Mouse (Mus musculus) embryonic facial prominence, embryonic 12.5 days (tissue): ENCODE results near the gene Srsf4. TPM values are rescaled to one million over a fixed set of nuclear protein-coding genes. Genes with fewer than 3 reads are reported as not detected.

ENCODE experiments used
- ATAC-seq: fragments of 200-750 bp; cut with Nextera tagmentation; 2 replicates; pipeline ENCODE4 v1.8.0; 2017; ENCODE audit not compliant: insufficient number of reproducible peaks, insufficient read depth, low FRiP score, low TSS enrichment
- H3K27ac ChIP-seq: fragments of 300-500 bp; sonication (generic); 2 replicates; pipeline ENCODE4 v1.5.1; 2016; ENCODE audit warnings: mild to moderate bottlenecking
- H3K27me3 ChIP-seq: fragments of 300-500 bp; sonication (generic); 2 replicates; pipeline ENCODE4 v1.6.1; 2016; ENCODE audit warnings: mild to moderate bottlenecking, moderate library complexity
- H3K36me3 ChIP-seq: fragments of 300-500 bp; sonication (generic); 2 replicates; pipeline ENCODE4 v1.6.1; 2016; ENCODE audit warnings: mild to moderate bottlenecking
- H3K4me1 ChIP-seq: fragments of 300-500 bp; sonication (generic); 2 replicates; pipeline ENCODE4 v1.6.1; 2016
- H3K4me2 ChIP-seq: fragments of 300-500 bp; sonication (generic); replicated peaks from 2 replicates; pipeline ENCODE4 v1.6.1; 2016; ENCODE audit warnings: mild to moderate bottlenecking, moderate library complexity
- H3K4me3 ChIP-seq: fragments of 300-500 bp; sonication (generic); 2 replicates; pipeline ENCODE4 v1.5.1; 2016; ENCODE audit warnings: mild to moderate bottlenecking
- H3K9ac ChIP-seq: fragments of 300-500 bp; sonication (generic); 2 replicates; pipeline ENCODE4 v1.6.1; 2016; ENCODE audit warnings: mild to moderate bottlenecking, moderate library complexity
- H3K9me3 ChIP-seq: fragments of 300-500 bp; sonication (generic); 2 replicates; pipeline ENCODE4 v1.6.1; 2016; ENCODE audit warnings: mild to moderate bottlenecking, moderate library complexity
- WGBS: fragments of 180-500 bp; shearing (Covaris S2); methylation state at CpG from one replicate; pipeline ENCODE4 v1.1.7; 2016; 5-methylcytosine and 5-hydroxymethylcytosine counted together
- polyA plus RNA-seq: library from polyadenylated mRNA; unstranded; fragments of >200 nt; fragmentation: Nextera tagmentation; extraction: Ambion mirVana; gene quantifications from 2 replicates; pipeline ENCODE4 v1.2.1, GENCODE M21; 2016

Srsf4 gene
- polyA plus RNA-seq, 1 experiment from 2014 or later: 143 TPM

GRCm38 (mm10) chr4:131939459-131939858 is 66.0 kb downstream of the Srsf4 start:
- H3K36me3 ChIP-seq: peaks cover 18% of the 10 kb centered on the region

GRCm38 (mm10) chr4:131940846-131941245 is 67.4 kb downstream of the Srsf4 start:
- no peak overlapping the region for H3K27ac ChIP-seq
- H3K4me1 ChIP-seq: peaks cover 5% of the 10 kb centered on the region; the same call in 1 of the 2 replicates
- H3K9ac ChIP-seq: no peak overlapping the region
- 94% methylated on average over 4 of the region's 4 CpGs for WGBS
- no peak for ATAC-seq
- H3K27me3 ChIP-seq: no peaks in the 10 kb centered on the region
- no peak overlapping the region for H3K4me2 ChIP-seq
- H3K4me3 ChIP-seq: no peak overlapping the region
- no peaks in the 10 kb centered on the region for H3K9me3 ChIP-seq
- peaks cover 5% of the 10 kb centered on the region for H3K36me3 ChIP-seq

More at GRCm38 (mm10) chr4:131939459-131939858, 66.0 kb downstream of the Srsf4 start:
- WGBS: 83% methylated on average over 2 of the region's 2 CpGs
- H3K27ac ChIP-seq: no peak overlapping the region
- no peak overlapping the region for H3K9ac ChIP-seq
- no peak overlapping the region for H3K4me3 ChIP-seq
- peaks cover 5% of the 10 kb centered on the region; the same call in 1 of the 2 replicates for H3K4me1 ChIP-seq
- no peak overlapping the region for H3K4me2 ChIP-seq
- no peaks in the 10 kb centered on the region for H3K9me3 ChIP-seq
- no peak for ATAC-seq
- no peaks in the 10 kb centered on the region for H3K27me3 ChIP-seq

- Histone ChIP-seq H3K27ac (no peak overlapping the region), H3K27me3 (no peaks in the 10 kb centered on the region), H3K4me3 (no peak overlapping the region), H3K9me3 (no peaks in the 10 kb centered on the region), H3K9ac (no peak overlapping the region), H3K36me3 (peaks cover 8% of the 10 kb centered on the region), H3K4me2 (no peak overlapping the region), H3K4me1 (0 out of 2 replicates have a peak, but pooled peaks cover 3% of the 10 kb centered on the region)
- WGBS: 89% methylated on average over 11 of the region's 11 CpGs
- ATAC-seq: no peak
These were observed 74.4 kb downstream of the Srsf4 start for GRCm38 (mm10) chr4:131947848-131948247.

GRCm38 (mm10) chr4:131949903-131950302 is 76.5 kb downstream of the Srsf4 start:
- no peak overlapping the region for H3K4me3 ChIP-seq
- H3K27me3 ChIP-seq: no peaks in the 10 kb centered on the region
- no peak overlapping the region for H3K9ac ChIP-seq
- H3K9me3 ChIP-seq: no peaks in the 10 kb centered on the region
- no peak for ATAC-seq
- peaks cover 19% of the 10 kb centered on the region; the same call in 1 of the 2 replicates for H3K36me3 ChIP-seq
- 49% methylated on average over 5 of the region's 5 CpGs for WGBS
- no peak overlapping the region for H3K4me2 ChIP-seq
- H3K4me1 ChIP-seq: 0 out of 2 replicates have a peak, but pooled peaks cover 3% of the 10 kb centered on the region
- no peak overlapping the region for H3K27ac ChIP-seq

GRCm38 (mm10) chr4:131950657-131951056 is 77.2 kb downstream of the Srsf4 start:
- no peaks in the 10 kb centered on the region for H3K27me3 ChIP-seq
- ATAC-seq: no peak
- no peaks in the 10 kb centered on the region for H3K9me3 ChIP-seq
- 77% methylated on average over 8 of the region's 8 CpGs for WGBS
- 0 out of 2 replicates have a peak, but pooled peaks cover 3% of the 10 kb centered on the region for H3K4me1 ChIP-seq
- H3K27ac ChIP-seq: no peak overlapping the region
- H3K36me3 ChIP-seq: peaks cover 25% of the 10 kb centered on the region; the same call in 1 of the 2 replicates
- H3K9ac ChIP-seq: no peak overlapping the region
- H3K4me3 ChIP-seq: no peak overlapping the region
- no peak overlapping the region for H3K4me2 ChIP-seq

Other genes with a start within 250 kb of the Srsf4 start
- gene Ptpru, start 35.3 kb upstream of the Srsf4 start, polyA plus RNA-seq: 38.1 and 39.2 TPM in 2 replicates
- gene Mecr, start 30.1 kb upstream of the Srsf4 start, polyA plus RNA-seq: 48.4 and 50.4 TPM in 2 replicates
- 4.7 and 5.5 TPM in 2 replicates for gene Tmem200b, start 48.2 kb downstream of the Srsf4 start, polyA plus RNA-seq
- not detected in 2 replicates for gene Gm10300, start 201.1 kb downstream of the Srsf4 start, polyA plus RNA-seq
- 117 and 125 TPM in 2 replicates for gene Epb41, start 201.7 kb downstream of the Srsf4 start, polyA plus RNA-seq